Mouse (Mus musculus) frontal cortex, postnatal 10 days (tissue): ENCODE data around the gene Rap1gap2.

ENCODE experiments used
- DNase-seq, 2 experiments: peaks; one replicate each; pipeline ENCODE4 v3.0.0; 2022; ENCODE audit warnings: low spot score in 2 of 2, mixed read lengths in 1 of 2

The Rap1gap2 gene

DNA sequence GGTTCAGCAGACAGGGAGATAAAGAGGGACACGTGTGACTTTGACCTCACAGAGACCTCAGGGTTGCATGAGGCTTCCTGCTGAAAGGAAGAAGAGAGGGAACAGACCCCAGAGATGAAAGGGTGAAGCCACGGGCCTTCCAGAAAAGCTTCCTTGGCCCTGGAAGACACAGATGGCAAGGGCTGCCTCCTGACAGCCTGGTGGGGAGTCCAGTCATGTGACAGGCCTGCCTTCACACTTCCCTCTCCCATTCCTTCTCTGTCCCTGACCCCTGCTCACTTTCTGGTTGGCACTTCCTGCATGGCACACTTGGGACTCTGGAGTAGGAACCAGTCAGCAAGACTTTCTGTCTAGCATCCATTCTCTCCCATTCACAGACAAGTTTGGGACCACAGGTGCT, 148.1 kb downstream of the Rap1gap2 start:
- DNase-seq: no peak

DNA sequence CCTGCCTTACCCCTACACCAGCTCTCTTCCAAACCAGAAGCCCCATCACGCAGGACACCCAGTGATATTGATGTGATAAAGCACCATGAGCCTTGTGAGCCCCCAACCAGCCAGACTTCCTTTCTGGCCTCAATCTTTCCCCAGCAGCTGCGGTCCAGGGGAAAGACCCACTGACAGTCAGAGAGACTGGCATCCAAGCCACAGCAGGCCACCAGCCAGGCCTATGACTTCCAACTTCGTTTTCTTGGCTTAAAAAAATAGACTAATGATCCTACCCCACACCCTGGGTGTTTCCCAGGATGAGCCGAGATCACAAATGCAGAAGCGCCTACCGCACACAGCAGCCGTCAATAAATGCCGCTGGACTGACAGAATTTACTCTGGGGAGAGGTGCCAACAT, 151.1 kb downstream of the Rap1gap2 start:
- no peak for DNase-seq

DNA sequence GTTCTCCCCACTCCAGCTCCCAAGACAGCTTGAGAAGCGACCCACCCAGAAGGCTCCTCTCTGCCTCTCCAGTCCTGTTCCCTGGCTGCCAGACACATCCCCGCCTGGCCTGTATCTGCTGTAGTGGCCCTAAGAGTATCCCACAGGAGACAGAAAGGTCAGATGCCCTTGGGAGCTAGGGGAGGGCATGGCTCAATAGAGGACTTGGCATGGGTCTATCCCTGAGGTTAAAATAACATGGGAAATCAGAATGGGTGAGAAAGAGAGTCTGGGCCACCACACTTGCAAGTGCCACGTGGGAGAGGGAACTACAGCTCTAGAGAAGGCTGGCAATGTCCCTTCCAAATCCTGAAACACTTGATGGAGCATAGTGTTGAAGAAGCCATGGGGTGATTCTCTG, 152.3 kb downstream of the Rap1gap2 start:
- no peak for DNase-seq

DNA sequence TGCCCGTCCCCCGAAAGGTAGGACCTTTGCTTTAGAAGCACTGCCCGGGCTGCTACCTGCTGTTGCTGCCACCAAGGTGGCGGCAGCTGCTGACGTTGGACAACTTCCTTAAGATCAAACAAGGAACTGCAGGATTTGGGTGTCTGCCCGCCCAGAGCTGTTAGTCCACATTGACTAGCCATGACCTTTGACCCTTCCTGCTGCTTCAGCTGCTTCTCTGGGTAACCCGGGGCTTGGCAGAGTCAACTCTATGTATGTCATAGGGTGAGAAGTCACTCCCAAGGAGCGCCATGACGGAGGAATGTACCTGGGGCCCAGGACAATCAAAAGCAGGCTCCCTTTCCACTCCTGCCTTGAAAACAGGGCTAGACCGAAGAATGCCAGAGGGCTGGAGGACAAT, 153.5 kb downstream of the Rap1gap2 start:
- no peak for DNase-seq

DNA sequence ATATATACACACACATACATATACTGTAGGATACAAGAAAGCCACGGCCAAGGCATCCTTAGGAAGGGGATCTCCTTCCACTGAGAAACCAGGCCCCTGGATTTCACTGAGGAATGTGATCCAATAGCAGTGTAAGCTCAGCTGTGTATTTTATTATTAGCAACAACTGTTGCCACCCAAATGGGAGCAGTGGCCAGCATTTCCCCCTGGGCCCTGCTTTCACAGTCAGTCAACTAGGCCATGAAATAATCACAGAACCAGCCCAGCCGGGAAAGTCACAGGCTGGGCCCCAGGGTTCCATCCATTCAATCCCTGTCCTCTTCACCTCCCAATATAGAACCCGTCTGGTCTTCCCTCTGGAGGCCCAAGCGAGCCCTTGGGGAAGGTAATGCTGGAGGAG, 162.2 kb downstream of the Rap1gap2 start:
- no peak for DNase-seq

DNA sequence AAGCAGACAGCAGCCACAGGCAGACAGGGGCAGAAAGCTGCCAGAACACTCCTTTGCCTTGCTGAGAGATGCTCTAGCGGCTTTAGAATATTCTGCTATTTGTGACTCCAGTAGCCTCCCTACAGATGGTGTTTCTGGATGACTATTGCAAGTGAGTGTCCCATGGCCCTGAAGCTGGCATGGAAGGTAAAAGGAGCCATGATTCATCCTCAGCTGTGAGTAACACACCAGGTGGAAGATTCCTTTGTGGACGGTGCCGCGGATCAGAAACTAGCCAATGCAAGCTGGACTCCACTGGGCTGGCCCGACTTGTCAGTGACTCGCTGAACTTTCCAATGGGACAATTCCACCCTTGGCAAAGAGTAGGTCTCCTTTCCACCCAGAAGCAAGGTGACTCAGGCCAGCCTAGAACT, 162.7 kb downstream of the Rap1gap2 start:
- DNase-seq: no peak

DNA sequence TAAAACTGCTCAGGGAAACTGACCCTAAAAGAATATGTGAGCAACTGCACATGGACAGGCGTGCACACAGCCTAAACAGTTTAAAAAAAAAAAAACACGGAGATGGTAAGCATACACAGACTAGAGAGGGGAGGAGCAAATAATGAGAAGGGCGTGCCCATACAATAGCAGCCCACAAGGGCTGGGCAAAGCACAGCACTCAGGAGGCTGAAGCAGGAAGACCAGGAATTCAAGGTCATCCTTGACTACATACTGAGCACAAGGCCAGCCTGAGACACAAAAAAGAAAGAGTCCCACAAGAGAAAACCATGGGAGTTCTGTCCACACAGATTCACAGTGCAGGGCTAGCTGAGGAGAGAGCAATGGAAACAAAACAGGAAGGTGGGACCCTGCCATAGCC, 165.1 kb downstream of the Rap1gap2 start:
- DNase-seq: no peak

DNA sequence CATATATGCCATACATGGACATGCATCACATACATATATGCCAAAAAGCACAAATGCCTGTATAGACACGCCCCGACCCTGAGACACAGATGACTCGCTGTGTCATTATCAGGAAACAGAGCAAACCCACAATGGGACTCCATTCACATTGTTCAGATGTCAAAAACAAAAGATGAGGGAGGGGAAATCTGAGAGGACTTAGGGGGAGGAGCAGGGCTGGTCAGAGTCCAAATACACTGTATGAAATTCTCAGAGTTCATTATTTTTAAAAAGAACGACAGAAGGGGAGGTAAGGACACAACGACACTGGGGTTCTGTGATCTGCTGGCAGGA, 166.8 kb downstream of the Rap1gap2 start:
- no peak for DNase-seq

DNA sequence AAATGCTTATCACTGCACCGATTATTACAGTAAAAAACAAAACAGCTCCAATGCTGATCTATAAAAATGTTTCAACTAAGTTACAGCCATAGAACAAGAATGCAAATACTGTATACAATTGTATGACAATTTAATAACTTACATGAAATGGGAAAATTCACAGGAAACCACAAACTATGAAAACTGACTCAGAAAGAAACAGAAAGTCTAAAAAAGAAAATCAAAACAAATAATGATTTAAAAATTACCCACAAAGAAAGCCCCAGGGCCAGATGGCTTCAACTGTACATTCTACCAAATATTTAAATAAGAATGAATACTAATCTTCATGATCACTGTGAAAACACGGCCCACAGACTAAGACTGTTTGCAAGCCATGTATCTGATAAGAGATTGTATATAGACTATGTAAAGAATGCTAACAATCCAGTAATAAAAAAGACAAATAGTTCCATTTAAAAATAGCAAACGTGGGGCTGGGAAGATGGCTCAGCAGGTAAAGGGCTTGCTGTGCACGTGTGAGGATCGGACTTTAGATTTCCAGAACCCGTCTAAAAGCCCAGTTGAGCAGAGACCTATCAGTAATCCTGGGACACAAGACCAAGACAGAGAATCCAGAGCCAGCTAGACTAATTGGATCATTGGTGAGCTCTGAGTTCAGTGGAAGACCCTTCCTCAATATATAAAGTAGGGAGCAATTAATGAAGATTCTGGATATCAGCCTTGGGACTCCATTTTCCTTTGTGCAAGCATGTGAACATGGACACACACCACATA, 167.4 kb downstream of the Rap1gap2 start:
- no peak for DNase-seq

DNA sequence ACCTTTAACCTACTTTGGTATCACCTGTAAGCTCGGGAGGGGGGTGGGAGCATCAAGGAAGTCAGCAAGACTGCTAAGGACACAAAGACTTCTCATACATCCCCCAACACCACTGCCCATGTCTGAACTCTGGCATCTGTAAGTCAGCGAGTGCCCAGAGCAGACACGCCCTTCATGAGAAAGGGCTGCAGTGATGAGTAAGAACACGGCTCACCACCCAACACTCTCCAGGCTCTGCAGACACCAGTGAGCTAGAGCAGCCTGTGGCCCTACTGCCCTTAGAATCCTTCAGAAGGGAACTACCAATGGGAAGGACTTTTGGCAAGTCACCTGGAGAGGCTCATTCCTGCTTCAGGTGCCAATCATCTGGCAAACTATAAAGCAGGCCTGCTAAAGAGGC, 168.3 kb downstream of the Rap1gap2 start:
- DNase-seq: no peak

DNA sequence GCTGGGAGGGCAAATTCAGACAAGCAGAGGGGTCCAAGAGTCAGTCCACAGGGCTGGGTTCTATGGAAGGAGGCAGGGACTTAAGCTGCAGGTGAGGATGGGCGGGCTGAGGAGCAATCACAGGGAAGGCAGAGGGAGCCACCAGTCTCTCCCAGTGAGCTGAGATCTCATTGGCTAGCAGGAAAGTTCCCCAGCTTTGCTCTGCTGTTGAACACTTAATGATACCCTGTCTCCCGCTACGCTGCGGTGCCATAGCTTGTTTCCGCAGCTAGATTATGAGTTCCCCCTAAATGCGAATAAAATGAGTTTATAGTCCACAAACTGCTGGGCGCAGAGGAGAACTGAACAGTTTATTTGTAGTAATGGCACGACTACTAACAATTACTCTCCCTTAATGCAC, 170.6 kb downstream of the Rap1gap2 start:
- no peak for DNase-seq

DNA sequence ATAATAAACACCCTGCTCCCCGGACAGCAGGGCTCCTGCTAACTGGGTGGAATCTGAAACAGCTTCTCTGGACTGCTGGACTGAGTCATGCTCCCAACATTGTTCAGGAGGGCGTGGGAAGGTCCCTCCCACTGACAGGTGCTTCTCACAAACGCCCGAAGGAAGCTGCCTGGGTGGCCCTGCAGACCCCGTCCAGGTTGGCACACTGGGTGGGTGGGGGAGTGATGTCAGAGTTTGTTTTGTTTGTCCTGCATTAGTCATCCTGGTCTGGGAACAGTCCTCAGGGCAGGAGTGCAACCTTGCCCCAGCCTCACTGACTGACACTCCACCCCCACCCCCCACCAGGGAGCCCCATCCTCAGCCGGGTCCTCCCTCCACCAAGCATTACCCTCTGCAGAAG, 171.5 kb downstream of the Rap1gap2 start:
- DNase-seq: no peak

DNA sequence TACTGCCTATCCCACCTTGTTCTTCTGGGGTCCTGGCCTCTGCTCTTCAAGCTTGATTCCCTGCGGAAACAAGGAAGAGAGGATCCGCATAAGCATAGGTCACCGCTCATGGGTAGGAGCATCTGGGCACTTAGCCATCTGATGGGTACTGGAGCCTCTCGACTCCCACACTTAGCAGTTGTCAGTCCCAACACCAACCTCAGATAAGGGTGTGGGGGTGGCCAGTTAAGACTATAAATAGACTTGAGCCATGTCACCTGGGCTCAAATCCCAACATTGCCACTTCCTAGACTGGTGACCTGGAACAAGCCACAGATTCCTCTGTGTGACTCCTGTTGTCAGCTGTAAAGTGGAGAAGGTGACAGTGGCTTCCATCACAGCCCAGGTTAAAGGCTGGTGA, 172.5 kb downstream of the Rap1gap2 start:
- no peak for DNase-seq

DNA sequence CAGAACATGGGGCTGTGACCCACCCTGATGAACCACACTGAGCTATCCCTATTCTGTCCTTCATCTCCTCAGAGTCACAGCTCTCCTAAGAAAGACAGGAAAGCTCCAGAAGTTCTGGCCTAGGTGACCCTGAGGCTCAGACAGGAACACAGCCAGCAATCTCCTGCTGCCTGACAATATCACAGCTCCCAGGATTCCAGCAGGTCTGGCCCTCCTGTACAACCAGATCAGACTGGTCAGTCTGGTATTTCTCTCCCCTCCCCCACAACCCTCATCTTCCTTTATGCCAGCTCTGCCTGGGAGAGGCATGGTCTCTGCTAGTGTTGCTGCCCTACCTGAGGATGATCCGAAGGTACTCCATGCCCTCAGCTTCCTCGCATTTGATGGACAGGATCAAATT, 175.3 kb downstream of the Rap1gap2 start:
- DNase-seq: no peak

DNA sequence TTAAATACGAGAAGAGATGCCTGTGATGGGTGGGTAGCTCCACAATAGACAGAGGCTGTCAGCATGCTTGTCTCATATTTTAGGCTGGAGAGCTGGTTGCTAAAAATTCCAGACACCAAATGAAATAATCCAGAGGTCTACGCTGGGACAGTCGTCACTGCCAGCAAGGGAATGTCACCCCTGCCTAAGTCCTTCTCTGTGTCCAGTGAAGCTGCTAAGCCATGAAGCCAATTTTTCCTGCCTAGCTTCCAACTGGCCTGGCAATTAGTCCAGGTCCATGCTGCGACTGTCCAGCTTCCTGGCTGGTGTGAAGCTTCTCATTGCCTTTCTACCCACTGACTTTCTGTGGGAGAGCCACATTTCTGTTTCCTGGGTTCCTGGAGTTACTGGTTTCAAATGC, 177.7 kb downstream of the Rap1gap2 start:
- DNase-seq: no peak

DNA sequence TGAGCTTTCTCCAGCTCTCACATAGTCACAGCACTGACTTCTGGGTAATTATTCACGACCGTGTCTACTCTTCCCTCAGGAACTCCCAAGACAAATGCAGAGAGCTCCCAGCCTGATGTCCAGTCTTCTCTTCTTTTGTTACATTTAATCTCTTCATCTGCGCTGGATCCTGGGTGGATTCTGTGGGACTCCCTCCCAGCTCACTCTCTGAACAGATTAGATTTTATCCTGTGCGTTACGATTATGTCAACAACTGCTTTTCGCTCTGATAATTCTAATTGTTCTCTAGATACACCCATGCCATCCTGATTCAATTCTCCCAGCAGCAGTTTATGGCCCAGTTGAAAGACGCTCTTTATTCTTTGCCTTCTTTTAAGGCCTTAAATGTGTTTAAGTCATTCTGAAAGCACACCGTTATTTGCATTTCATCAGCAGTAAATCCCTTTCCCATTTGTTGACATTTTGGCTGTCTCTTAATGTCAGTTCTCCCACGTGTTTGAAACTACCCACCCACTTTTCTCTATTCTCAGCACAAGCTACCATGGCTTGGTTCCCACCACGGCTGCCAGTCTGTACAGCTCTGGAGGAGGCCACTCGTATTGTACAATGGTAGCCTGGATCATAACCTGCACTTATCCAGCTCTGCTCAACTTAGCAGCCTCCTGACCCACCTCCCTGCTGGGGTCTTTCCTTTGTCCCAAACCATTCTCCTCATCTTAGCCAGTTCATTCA, 180.8 kb downstream of the Rap1gap2 start:
- DNase-seq: no peak

DNA sequence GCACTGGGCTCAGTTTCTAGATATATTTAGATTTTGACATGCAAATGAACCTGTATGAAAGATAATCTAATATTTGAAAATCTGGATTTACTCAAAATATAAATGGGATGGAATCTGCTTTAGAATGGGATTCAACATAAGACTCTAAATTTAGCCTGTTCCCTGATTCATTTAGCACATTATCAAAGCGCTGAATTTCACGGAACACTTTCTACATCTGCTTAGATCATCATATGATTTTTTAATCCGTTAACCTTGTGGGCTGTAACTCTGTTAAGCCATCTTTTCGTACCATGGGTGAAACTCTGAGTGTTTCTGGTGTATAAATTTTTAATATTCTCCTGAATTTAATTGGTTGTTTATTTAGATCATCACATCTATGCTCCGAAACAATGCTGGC, 184.4 kb downstream of the Rap1gap2 start:
- DNase-seq: no peak

DNA sequence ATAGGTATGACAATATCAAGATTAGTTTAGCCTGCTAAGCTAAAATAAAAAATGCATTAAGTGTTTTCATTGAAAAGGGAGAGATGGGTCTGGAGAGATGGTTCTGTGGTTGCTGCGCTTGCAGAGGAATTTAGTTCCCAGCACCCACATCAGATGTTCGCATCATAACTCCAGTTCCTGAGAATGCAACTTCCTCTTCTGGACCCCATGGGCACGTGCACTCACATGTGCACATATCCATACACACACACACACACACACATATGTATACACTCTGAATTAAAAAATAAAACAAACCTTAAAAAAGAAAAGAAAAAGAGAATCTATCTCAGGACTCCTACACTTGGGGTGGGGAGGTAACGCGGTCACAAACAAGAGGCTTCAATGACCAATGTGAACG, 188.7 kb downstream of the Rap1gap2 start:
- no peak for DNase-seq

DNA sequence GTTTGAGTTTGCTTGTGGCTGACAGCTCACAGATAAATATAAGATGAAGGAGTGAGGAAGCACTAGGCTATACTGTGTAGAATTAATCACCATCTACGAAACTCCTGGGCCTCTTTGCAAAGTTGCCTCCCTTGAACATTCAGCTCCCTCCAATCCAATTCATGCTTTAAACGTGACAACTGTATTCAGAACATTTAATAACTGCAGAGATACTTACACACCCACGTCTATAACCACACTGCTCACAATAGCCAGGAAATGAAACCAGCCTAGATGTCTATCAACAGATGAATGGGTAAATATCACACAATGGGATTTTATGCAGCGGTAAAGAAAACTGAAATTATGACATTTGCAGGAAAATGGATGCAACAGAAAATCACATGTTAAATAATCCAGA, 189.6 kb downstream of the Rap1gap2 start:
- DNase-seq: no peak

DNA sequence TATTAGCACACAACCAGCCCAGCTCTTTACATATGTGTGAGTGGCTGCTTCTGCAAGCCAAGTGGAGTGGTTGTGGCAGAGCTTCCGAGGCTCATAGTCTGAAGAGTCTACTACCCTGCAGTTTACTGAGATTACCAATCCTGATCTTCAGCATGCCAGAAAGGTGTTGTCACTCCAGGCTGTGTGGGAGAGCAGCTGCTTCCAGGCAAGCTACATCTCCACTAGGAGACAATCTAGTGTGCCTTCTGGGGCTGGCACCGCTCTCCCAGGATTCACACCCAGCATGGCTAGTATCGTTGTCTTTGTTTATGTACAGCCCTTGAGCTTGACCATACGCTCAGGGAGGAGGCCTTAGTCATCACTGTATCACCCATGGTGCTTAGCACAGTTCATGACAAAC, 191.1 kb downstream of the Rap1gap2 start:
- no peak for DNase-seq

DNA sequence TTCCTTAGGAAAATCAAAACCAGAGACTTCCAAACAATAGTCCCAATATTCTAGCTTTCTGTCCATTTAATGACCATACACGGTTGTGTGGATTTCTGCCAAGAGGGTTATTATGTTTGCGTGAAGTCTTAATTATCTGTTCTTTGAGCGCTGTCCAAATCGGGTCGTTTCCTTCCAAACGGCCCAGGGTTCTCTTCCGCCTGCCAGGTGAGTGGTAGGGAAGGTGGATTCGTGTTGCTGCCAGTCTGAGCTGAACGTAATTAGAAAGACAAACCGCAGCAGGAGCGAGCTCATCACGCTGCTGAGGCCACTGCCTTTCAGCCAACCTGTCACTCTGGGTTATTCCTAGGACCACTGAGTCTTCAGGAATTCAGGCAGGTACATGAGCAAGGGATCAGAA, 195.0 kb downstream of the Rap1gap2 start:
- DNase-seq: no peak

DNA sequence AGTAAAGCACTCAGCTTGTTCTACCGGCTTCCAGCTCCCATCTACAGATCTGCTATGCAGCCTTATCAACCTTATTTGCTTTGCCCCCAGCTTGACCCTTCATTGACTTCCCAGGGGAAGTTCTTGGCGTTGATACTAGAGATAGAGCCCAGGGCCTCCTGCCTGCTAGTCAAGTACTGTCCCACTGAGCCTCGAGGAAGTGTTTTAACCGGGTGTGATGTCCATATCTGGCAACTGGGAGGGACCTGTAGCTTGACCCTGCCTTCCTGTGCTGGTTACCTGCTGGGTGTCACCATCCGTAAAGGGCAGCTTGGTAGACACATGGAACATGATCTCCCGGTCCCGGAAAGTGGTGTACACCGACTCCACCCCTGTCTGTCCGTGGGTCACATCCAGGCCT, 196.6 kb downstream of the Rap1gap2 start:
- DNase-seq: no peak

DNA sequence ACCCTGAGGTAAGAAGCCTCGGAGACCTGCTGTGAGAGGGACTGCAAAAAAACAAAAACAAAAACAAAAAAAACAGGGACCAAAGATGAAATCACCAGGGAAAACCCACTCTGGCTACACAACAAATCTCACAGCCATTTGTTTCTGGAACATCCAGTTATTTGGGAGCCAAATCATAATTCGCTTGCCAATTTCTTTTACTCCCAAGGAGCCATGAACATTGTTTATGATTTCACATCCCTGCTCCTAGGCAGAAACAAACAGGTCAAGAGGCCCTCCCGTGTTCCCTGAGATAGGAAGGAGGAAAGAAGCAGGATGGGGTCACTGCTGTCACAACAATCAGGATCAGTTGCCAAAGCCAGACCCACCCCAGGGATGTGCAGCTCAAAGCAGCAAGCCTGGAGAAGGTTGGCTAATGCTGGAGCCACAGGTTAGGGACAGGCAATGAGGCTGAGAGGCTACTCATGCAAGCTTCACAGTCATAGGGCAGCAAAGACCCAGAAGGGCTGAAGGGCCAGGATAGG, 197.2 kb downstream of the Rap1gap2 start:
- DNase-seq: no peak
